Mouse (Mus musculus) midbrain, postnatal 0 days (tissue): ENCODE measurements around the gene Slc35g2. TPM values are rescaled to one million over a fixed set of nuclear protein-coding genes. Genes with fewer than 3 reads are reported as not detected.

ENCODE experiments used
- ATAC-seq: fragments of 200-750 bp; cut with Nextera tagmentation; 2 replicates; pipeline ENCODE4 v1.8.0; 2017; ENCODE audit warnings: moderate number of reproducible peaks, mild to moderate bottlenecking, moderate TSS enrichment, moderate library complexity; ENCODE audit not compliant: low FRiP score
- DNase-seq: peaks from one replicate; pipeline ENCODE4 v3.0.0-alpha.2; 2015; ENCODE audit warnings: low spot score
- H3K27ac ChIP-seq: fragments of 300-500 bp; sonication (generic); 2 replicates; pipeline ENCODE4 v1.5.1; 2014; ENCODE audit warnings: low read depth, mild to moderate bottlenecking, low read length, mixed read lengths
- H3K27me3 ChIP-seq: fragments of 300-500 bp; sonication (generic); 2 replicates; pipeline ENCODE4 v1.6.1; 2014; ENCODE audit warnings: low read length, control low read depth, mixed read lengths; ENCODE audit not compliant: insufficient read depth
- H3K36me3 ChIP-seq: fragments of 300-500 bp; sonication (generic); 2 replicates; pipeline ENCODE4 v1.6.1; 2014; ENCODE audit warnings: low read length, control low read depth, mixed read lengths; ENCODE audit not compliant: insufficient read depth
- H3K4me1 ChIP-seq: fragments of 300-500 bp; sonication (generic); 2 replicates; pipeline ENCODE4 v1.6.1; 2014; ENCODE audit warnings: mild to moderate bottlenecking, control low read depth, antibody characterized with exemption, low read length, mixed read lengths; ENCODE audit not compliant: insufficient read depth
- H3K4me2 ChIP-seq: fragments of 300-500 bp; sonication (generic); 2 replicates; pipeline ENCODE4 v1.6.1; 2014; ENCODE audit warnings: low read depth, mild to moderate bottlenecking, low read length, mixed read lengths; ENCODE audit not compliant: poor library complexity, severe bottlenecking
- H3K4me3 ChIP-seq: fragments of 300-500 bp; sonication (generic); 2 replicates; pipeline ENCODE4 v1.5.1; 2014; ENCODE audit warnings: low read depth, mild to moderate bottlenecking, low read length, moderate library complexity
- H3K9ac ChIP-seq: fragments of 300-500 bp; sonication (generic); replicated peaks from 2 replicates; pipeline ENCODE4 v1.6.1; 2014; ENCODE audit warnings: mild to moderate bottlenecking, low read length, moderate library complexity, mixed read lengths; ENCODE audit not compliant: poor library complexity, severe bottlenecking
- H3K9me3 ChIP-seq: fragments of 300-500 bp; sonication (generic); 2 replicates; pipeline ENCODE4 v1.6.1; 2016; ENCODE audit warnings: low read length, control low read depth
- CTCF ChIP-seq: IDR thresholded peaks from 2 replicates; pipeline ENCODE4 v1.5.1; 2016; ENCODE audit warnings: antibody characterized with exemption, mild to moderate bottlenecking
- WGBS: fragments of 180-500 bp; shearing (Covaris S2); extraction: QIAGEN DNeasy Blood & Tissue Kit; methylation state at CpG from one replicate; pipeline ENCODE4 v1.1.7; 2014; 5-methylcytosine and 5-hydroxymethylcytosine counted together
- polyA plus RNA-seq: library from polyadenylated mRNA; unstranded; fragments of >200 nt; fragmentation: Nextera tagmentation; extraction: Ambion mirVana; gene quantifications from 2 replicates; pipeline ENCODE4 v1.2.1, GENCODE M21; 2015
- total RNA-seq: library from RNA; depleted of rRNA; stranded (reverse); fragments of >200 nt; gene quantifications from 2 replicates; pipeline ENCODE4 v1.2.3, GENCODE M21; 2014; rRNA removed

Slc35g2 gene
- 20.1 and 24.8 TPM in 2 replicates for total RNA-seq
- polyA plus RNA-seq, result 16.7 and 22.1 TPM in 2 replicates

DNA sequence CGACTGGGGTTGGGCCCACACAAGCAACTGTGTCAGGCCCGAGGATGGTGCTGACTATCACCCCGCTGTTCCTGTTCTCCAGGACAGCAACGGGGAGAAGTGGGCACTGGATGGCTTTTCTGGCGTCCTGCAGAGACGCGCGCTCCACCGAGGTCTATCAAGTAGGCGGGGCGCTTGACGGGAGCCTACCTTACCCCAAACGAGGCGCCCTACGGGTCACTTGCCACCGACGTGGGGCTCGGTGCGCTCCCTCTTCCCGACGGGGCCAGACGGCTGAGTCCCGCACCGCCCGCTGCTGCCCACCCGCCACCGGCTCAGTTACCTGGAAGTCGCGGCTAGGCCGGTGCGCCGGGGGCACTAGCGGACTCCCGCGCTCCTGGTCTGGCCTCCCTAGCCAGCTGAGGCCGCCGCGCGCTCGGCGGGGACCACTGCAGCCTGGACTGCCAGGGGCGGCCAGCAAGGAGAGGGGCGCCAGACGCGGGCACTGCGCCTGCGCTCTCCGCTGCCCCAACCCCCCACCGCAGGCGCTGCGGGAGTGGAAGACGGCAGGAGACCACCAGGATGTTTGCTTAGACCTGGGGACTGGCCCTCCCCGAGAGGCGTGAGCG lies at the start of gene Slc35g2:
Gene Slc35g2, minus strand, starts transcription at position 465 of the 608 bp plus-strand sequence.
- Histone ChIP-seq H3K27ac (peak within 1 kb of the TSS; percentile 78), H3K4me2 (peak within 1 kb of the TSS; percentile 69), H3K4me3 (peak within 1 kb of the TSS; percentile 53), H3K27me3 (no peaks in the 10 kb centered on the region), H3K36me3 (no peaks in the 10 kb centered on the region), H3K9me3 (no peaks in the 10 kb centered on the region), H3K4me1 (peaks cover 7% of the 10 kb centered on the region; the same call in 1 of the 2 replicates), H3K9ac (peak within 1 kb of the TSS; percentile 74)
- TF ChIP-seq CTCF, result peak; percentile 59
- WGBS, result under 1% methylated on average over 48 of the region's 55 CpGs
- DNase-seq, result peak; percentile 81
- ATAC-seq, result peak; percentile 91

DNA sequence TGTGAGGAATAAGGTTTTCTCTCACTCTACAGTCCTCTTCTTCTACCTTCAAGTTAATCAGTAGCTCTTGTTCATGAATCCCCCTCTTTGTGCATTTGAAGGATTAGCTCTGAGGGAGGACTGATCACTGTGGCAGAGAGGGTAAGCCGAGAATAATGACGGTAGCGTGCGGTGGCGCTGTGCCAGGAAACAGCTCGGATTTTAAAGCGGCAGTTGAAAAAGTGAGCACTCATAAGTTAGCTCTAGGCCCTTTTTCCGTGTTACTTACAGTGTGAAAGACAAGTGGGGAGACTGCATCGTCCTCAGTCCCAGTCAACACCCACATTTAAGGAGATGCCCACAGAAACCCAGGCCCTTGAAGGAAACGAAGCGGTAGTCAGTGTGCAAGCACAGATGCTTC lies 46.1 kb upstream of the Slc35g2 start:
- no peaks in the 10 kb centered on the region for H3K9me3 ChIP-seq
- H3K36me3 ChIP-seq, result no peaks in the 10 kb centered on the region
- no peaks in the 10 kb centered on the region for H3K4me1 ChIP-seq
- H3K4me2 ChIP-seq, result no peak overlapping the region
- no peak overlapping the region for H3K4me3 ChIP-seq
- H3K27me3 ChIP-seq, result no peaks in the 10 kb centered on the region
- 15% methylated on average over 11 of the region's 11 CpGs for WGBS
- 0 out of 2 replicates have a peak, but pooled peaks have one; percentile 14 for TF ChIP-seq CTCF
- no peak overlapping the region for H3K9ac ChIP-seq
- ATAC-seq (no peak), DNase-seq (peak; percentile 56)
- no peak overlapping the region for H3K27ac ChIP-seq

DNA sequence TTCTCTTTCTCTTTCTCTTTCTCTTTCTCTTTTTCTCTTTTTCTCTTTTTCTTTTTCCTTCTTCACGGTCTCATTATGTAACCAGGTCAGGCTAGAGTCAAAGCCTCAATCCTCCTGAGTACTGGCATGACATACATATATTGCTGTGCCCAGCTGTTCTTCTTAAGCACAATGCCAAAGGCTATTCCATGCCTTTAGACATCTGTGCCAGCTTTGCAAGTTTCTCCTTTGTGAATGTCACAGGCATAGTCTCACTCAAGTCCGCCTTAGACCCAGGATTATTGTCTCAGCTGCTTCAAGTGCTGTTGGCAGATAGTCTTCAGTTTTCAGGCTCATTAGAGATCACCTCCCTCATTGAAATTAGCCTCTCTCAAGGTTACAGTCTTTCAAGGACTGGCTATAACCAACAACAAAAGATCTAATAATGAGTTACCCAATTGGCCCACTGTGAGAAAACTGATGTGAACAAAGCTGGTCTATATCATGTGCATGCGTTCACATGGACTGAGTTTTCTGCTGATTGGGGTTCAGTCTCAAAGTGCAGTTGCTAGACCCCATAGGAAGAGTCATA lies 42.7 kb upstream of the Slc35g2 start:
- Histone ChIP-seq H3K9ac (no peak overlapping the region), H3K4me3 (no peak overlapping the region), H3K36me3 (no peaks in the 10 kb centered on the region), H3K4me2 (no peak overlapping the region), H3K9me3 (no peaks in the 10 kb centered on the region), H3K27me3 (no peaks in the 10 kb centered on the region), H3K4me1 (no peaks in the 10 kb centered on the region), H3K27ac (no peak overlapping the region)
- TF ChIP-seq CTCF, result no peak
- ATAC-seq (no peak), DNase-seq (peak; percentile 26)
- 65% methylated on average over 3 of the region's 3 CpGs for WGBS

DNA sequence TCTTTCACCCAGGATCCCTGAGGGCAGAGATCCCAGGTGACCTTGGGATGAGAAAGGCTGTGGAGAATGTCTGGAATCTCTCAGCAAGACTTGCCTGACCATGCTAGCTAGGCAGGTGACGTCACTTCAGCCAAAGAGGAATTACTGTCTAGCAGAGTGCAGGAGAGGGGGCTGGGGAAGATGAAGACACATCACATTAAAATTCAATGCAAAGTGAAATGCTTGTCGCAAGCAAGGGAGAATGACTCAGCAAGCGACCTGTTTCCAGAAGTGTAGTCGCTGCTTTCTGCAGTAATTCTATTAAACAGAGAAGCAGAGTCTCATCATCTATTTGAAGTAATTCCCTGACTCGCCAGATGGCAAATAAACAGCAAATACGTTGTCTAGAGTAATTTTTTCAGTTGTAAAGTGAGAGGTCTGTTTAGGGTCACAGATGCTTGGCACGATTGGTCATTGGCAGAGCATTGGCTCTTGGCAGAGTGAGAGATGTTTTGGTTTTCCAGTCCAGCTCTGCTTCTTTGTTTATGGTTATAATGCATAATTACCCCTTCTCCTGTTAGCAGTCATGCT lies 35.2 kb upstream of the Slc35g2 start:
- Histone ChIP-seq H3K27ac (no peak overlapping the region), H3K27me3 (no peaks in the 10 kb centered on the region), H3K9me3 (no peaks in the 10 kb centered on the region), H3K4me3 (no peak overlapping the region), H3K4me1 (no peaks in the 10 kb centered on the region), H3K9ac (no peak overlapping the region), H3K36me3 (no peaks in the 10 kb centered on the region), H3K4me2 (no peak overlapping the region)
- ATAC-seq (no peak), DNase-seq (peak; percentile 64)
- 30% methylated on average over 7 of the region's 7 CpGs for WGBS
- no peak for TF ChIP-seq CTCF

DNA sequence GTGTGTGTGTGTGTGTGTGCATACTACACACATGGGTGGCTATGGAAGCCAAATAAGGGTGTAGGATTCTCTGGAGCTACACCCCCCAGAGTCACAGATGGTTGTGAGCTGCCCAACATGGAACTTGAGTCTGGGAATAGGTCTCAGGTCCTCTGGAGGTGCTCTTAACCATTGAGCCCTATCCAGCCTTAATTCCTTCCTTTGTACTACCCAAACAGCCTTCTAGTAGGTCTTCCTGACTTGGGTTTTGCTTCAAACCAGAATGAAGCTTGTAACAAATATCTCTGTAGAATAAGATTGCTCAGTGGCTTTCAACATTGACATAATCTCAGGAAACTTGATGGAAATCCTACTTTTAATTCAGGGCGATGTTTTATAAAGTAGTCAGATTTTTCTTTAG lies 34.6 kb upstream of the Slc35g2 start:
- no peak overlapping the region for H3K9ac ChIP-seq
- no peak for DNase-seq
- WGBS, result 96% methylated on average over 1 of the region's 1 CpGs

DNA sequence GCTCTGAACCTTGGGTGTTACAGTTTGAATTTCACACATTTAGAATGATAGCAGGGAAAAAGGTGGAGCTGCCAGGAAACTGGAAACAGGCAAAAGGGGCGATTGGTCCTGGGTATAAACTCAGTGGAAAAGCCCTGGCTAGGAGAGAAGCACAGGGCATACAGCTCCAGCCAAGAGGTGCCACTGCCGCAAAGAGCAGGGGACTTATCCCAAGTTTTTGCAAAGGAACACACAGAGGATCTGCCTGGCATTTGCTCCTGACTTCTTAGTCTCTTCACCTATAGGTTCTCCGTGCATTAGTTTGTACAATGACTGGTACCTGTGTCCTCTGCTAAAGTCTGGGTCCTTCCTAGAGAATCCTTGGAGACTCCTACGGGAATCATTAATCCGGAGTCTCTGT lies 32.3 kb upstream of the Slc35g2 start:
- 74% methylated on average over 5 of the region's 5 CpGs for WGBS
- Histone ChIP-seq H3K9me3 (no peaks in the 10 kb centered on the region), H3K9ac (no peak overlapping the region), H3K4me3 (no peak overlapping the region), H3K4me2 (no peak overlapping the region), H3K27ac (no peak overlapping the region), H3K4me1 (no peaks in the 10 kb centered on the region), H3K27me3 (no peaks in the 10 kb centered on the region), H3K36me3 (no peaks in the 10 kb centered on the region)
- no peak for TF ChIP-seq CTCF
- ATAC-seq (no peak), DNase-seq (no peak)

More for the DNA sequence above, 34.6 kb upstream of the Slc35g2 start:
- Histone ChIP-seq H3K27ac (no peak overlapping the region), H3K4me3 (no peak overlapping the region), H3K9me3 (no peaks in the 10 kb centered on the region), H3K4me2 (no peak overlapping the region), H3K27me3 (no peaks in the 10 kb centered on the region), H3K36me3 (no peaks in the 10 kb centered on the region), H3K4me1 (no peaks in the 10 kb centered on the region)
- ATAC-seq, result no peak
- no peak for TF ChIP-seq CTCF
